14 mouse cellular contexts compared by ENCODE assay signal in genomic region chr4:97874916-97875315, GRCm38 (mm10).
DNase-seq lines count a peak whose midpoint lies in the region; ATAC-seq and TF ChIP-seq lines count a peak whose summit lies in the region.
"Had no signal": no experiment of that assay in that cellular context is flagged by ENCODE, and none has a peak within 500 bp of the region (broad histone marks: within the 10 kb centered on the region; RNA-seq: fewer than 3 reads in every experiment).

No protein-coding gene starts in this region.

- TF ChIP-seq POLR2A in brain, embryonic 14.5 days (IDR thresholded peaks at IDR 0.05; ENCODE audit: borderline replicate concordance, extremely low read depth, insufficient read depth, insufficient read length, poor library complexity, severe bottlenecking) = no peak

- no peaks in the 10 kb centered on the region for H3K36me3 ChIP-seq in intestine, embryonic 14.5 days (ENCODE audit: control insufficient read depth, insufficient read depth, low read length)
- no peaks in the 10 kb centered on the region for H3K36me3 ChIP-seq in intestine, embryonic 15.5 days
- H3K36me3 ChIP-seq in midbrain, embryonic 14.5 days (ENCODE audit: control insufficient read depth, insufficient read depth, low read length) = no peaks in the 10 kb centered on the region
- H3K36me3 ChIP-seq: lung, embryonic 15.5 days had no signal

- H3K4me1 ChIP-seq in intestine, embryonic 14.5 days (replicated peaks; ENCODE audit: control insufficient read depth, insufficient read depth, low read length) = peaks cover 31% of the 10 kb centered on the region
- H3K4me1 ChIP-seq in intestine, embryonic 15.5 days (replicated peaks) = peaks cover 9% of the 10 kb centered on the region
- 0 out of 2 replicates have a peak, but pooled peaks cover 8% of the 10 kb centered on the region for H3K4me1 ChIP-seq in midbrain, embryonic 14.5 days (ENCODE audit: control insufficient read depth, insufficient read depth, low read length)

- TF ChIP-seq CTCF in brain, embryonic 14.5 days (IDR thresholded peaks at IDR 0.05; ENCODE audit: borderline replicate concordance, extremely low read depth, insufficient read depth, insufficient read length) = no peak

- no peaks in the 10 kb centered on the region for H3K9me3 ChIP-seq in intestine, embryonic 14.5 days (ENCODE audit: control insufficient read depth, low read length)
- no peaks in the 10 kb centered on the region for H3K9me3 ChIP-seq in intestine, embryonic 15.5 days
- no peaks in the 10 kb centered on the region for H3K9me3 ChIP-seq in midbrain, embryonic 14.5 days (ENCODE audit: control insufficient read depth, low read length)
- H3K9me3 ChIP-seq: lung, embryonic 15.5 days had no signal

- no peak for ATAC-seq in intestine, embryonic 14.5 days (replicated peaks; ENCODE audit: low FRiP score, low TSS enrichment, low read depth)
- no peak for ATAC-seq in intestine, embryonic 15.5 days
- ATAC-seq in midbrain, embryonic 14.5 days (ENCODE audit: low FRiP score, low TSS enrichment) = no peak
- ATAC-seq: Patski had no signal

- 69% methylated on average over 3 of the region's 3 CpGs for WGBS in intestine, embryonic 14.5 days
- WGBS in intestine, embryonic 15.5 days = 75% methylated on average over 3 of the region's 3 CpGs
- 34% methylated on average over 3 of the region's 3 CpGs for WGBS in midbrain, embryonic 14.5 days

- peak overlapping the region; percentile 62; the same call in 1 of the 2 replicates for H3K27ac ChIP-seq in intestine, embryonic 14.5 days (ENCODE audit: low read depth)
- no peak overlapping the region for H3K27ac ChIP-seq in intestine, embryonic 15.5 days
- 0 out of 2 replicates have a peak overlapping the region, but pooled peaks have one; percentile 3 for H3K27ac ChIP-seq in midbrain, embryonic 14.5 days (replicated peaks; ENCODE audit: low read depth, low read length)

- no peak overlapping the region for H3K9ac ChIP-seq in intestine, embryonic 14.5 days (ENCODE audit: low read length)
- H3K9ac ChIP-seq in intestine, embryonic 15.5 days = no peak overlapping the region
- H3K9ac ChIP-seq in midbrain, embryonic 14.5 days (replicated peaks; ENCODE audit: low read length) = no peak overlapping the region
- H3K9ac ChIP-seq: lung, embryonic 15.5 days had no signal

- no peak overlapping the region for H3K4me2 ChIP-seq in intestine, embryonic 14.5 days (ENCODE audit: low read length)
- H3K4me2 ChIP-seq in intestine, embryonic 15.5 days (replicated peaks) = no peak overlapping the region
- no peak overlapping the region for H3K4me2 ChIP-seq in midbrain, embryonic 14.5 days (ENCODE audit: low read length)
- H3K4me2 ChIP-seq: lung, embryonic 15.5 days had no signal

- no peak overlapping the region for H3K4me3 ChIP-seq in intestine, embryonic 14.5 days (ENCODE audit: low read depth, low read length)
- no peak overlapping the region for H3K4me3 ChIP-seq in intestine, embryonic 15.5 days (replicated peaks)
- no peak overlapping the region for H3K4me3 ChIP-seq in midbrain, embryonic 14.5 days (replicated peaks; ENCODE audit: low read depth, low read length)
- H3K4me3 ChIP-seq: lung, embryonic 15.5 days had no signal

- H3K27me3 ChIP-seq in intestine, embryonic 14.5 days (replicated peaks; ENCODE audit: control insufficient read depth, insufficient read depth, low read length) = no peaks in the 10 kb centered on the region
- no peaks in the 10 kb centered on the region for H3K27me3 ChIP-seq in intestine, embryonic 15.5 days (replicated peaks)
- no peaks in the 10 kb centered on the region for H3K27me3 ChIP-seq in midbrain, embryonic 14.5 days (ENCODE audit: control insufficient read depth, insufficient read depth, low read length)
- H3K27me3 ChIP-seq: lung, embryonic 15.5 days; Patski had no signal

- DNase-seq in cerebellum, adult 9-10 months = peak; percentile 34
- DNase-seq in cerebellum, adult 8-10 months = no peak
- no peak for DNase-seq in intestine, embryonic 14.5 days (ENCODE audit: low spot score)
- DNase-seq in brain, embryonic 14.5 days (ENCODE audit: low read depth) = peak; percentile 53
- DNase-seq in midbrain, embryonic 14.5 days = peak; percentile 7
- DNase-seq in ovary, postnatal 10 days (ENCODE audit: low spot score) = no peak
- DNase-seq in testis, postnatal 10 days (ENCODE audit: low spot score) = no peak
- DNase-seq: cerebellum, postnatal 10 days; gastrocnemius, postnatal 36 days; kidney, postnatal 10 days; thymus, postnatal 25 days had no signal

Comparison
In these comparisons a context has a peak if more than half of its experiments do, and no peak if none do; other contexts are left out.
1. DNase-seq: peak in cerebellum, adult 9-10 months (single experiment), brain, embryonic 14.5 days (single experiment) and midbrain, embryonic 14.5 days (single experiment); none in cerebellum, adult 8-10 months (single experiment), intestine, embryonic 14.5 days (single experiment), ovary, postnatal 10 days (single experiment) and testis, postnatal 10 days (single experiment).